Mouse (Mus musculus) forebrain, embryonic 12.5 days (tissue): ENCODE measurements around the gene Smarca4. TPM values are rescaled to one million over a fixed set of nuclear protein-coding genes. Genes with fewer than 3 reads are reported as not detected.

ENCODE experiments used
- ATAC-seq: fragments of 200-750 bp; cut with Nextera tagmentation; 2 replicates; pipeline ENCODE4 v1.8.0; 2017; ENCODE audit warnings: moderate TSS enrichment; ENCODE audit not compliant: low FRiP score
- H3K27ac ChIP-seq: fragments of 300-500 bp; sonication (generic); 2 replicates; pipeline ENCODE4 v1.5.1; 2016; ENCODE audit warnings: mild to moderate bottlenecking
- H3K27me3 ChIP-seq: fragments of 300-500 bp; sonication (generic); 2 replicates; pipeline ENCODE4 v1.6.1; 2016; ENCODE audit warnings: mild to moderate bottlenecking
- H3K36me3 ChIP-seq: fragments of 300-500 bp; sonication (generic); replicated peaks from 2 replicates; pipeline ENCODE4 v1.6.1; 2016; ENCODE audit warnings: mild to moderate bottlenecking
- H3K4me1 ChIP-seq: fragments of 300-500 bp; sonication (generic); 2 replicates; pipeline ENCODE4 v1.6.1; 2016
- H3K4me2 ChIP-seq: fragments of 300-500 bp; sonication (generic); 2 replicates; pipeline ENCODE4 v1.6.1; 2016; ENCODE audit warnings: mild to moderate bottlenecking, moderate library complexity
- H3K4me3 ChIP-seq: fragments of 300-500 bp; sonication (generic); replicated peaks from 2 replicates; pipeline ENCODE4 v1.5.1; 2016; ENCODE audit warnings: mild to moderate bottlenecking
- H3K9ac ChIP-seq: fragments of 300-500 bp; sonication (generic); 2 replicates; pipeline ENCODE4 v1.6.1; 2016; ENCODE audit warnings: mild to moderate bottlenecking
- H3K9me3 ChIP-seq: fragments of 300-500 bp; sonication (generic); 2 replicates; pipeline ENCODE4 v1.6.1; 2016
- WGBS: fragments of 180-500 bp; shearing (Covaris S2); methylation state at CpG from one replicate; pipeline ENCODE4 v1.1.7; 2016; 5-methylcytosine and 5-hydroxymethylcytosine counted together
- polyA plus RNA-seq: library from polyadenylated mRNA; unstranded; fragments of >200 nt; fragmentation: Nextera tagmentation; extraction: Ambion mirVana; gene quantifications from 2 replicates; pipeline ENCODE4 v1.2.1, GENCODE M21; 2016

Smarca4 gene
- polyA plus RNA-seq, 1 experiment from 2014 or later: 184 TPM

DNA sequence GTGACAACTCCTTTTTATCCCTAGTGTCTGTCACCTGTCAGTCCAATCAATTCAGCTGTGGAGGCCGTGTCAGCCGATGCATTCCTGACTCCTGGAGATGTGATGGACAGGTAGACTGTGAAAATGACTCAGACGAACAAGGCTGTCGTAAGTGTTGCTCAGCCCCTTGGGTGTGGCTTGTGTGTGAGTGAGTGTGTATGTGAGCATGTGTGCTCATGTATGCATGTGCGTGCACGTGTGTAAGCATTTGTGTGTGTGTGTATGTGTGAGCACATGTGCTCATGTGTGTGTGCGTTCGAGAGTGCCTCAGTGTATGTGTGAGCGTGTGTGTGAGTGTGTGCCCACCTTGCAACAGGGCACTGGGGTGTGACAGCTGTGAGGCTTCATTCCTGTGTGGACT is 116.3 kb downstream of the Smarca4 start:
- H3K4me2 ChIP-seq: no peak overlapping the region
- 91% methylated on average over 9 of the region's 9 CpGs for WGBS
- H3K27ac ChIP-seq: no peak overlapping the region
- H3K9ac ChIP-seq: no peak overlapping the region
- H3K4me3 ChIP-seq: no peak overlapping the region
- no peaks in the 10 kb centered on the region for H3K4me1 ChIP-seq
- H3K27me3 ChIP-seq: no peaks in the 10 kb centered on the region
- no peak for ATAC-seq
- H3K9me3 ChIP-seq: no peaks in the 10 kb centered on the region
- peaks cover 91% of the 10 kb centered on the region for H3K36me3 ChIP-seq

DNA sequence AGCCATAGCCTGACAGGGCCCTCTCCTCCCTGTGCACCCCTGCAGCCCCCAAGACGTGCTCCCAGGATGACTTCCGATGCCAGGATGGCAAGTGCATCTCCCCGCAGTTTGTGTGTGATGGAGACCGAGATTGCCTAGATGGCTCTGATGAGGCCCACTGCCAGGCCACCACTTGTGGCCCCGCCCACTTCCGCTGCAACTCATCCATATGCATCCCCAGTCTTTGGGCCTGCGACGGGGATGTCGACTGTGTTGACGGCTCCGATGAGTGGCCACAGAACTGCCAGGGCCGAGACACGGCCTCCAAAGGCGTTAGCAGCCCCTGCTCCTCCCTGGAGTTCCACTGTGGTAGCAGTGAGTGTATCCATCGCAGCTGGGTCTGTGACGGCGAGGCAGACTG is 117.5 kb downstream of the Smarca4 start:
- H3K27ac ChIP-seq: no peak overlapping the region
- H3K4me1 ChIP-seq: no peaks in the 10 kb centered on the region
- H3K4me3 ChIP-seq: no peak overlapping the region
- no peak for ATAC-seq
- H3K9me3 ChIP-seq: no peaks in the 10 kb centered on the region
- H3K4me2 ChIP-seq: no peak overlapping the region
- no peak overlapping the region for H3K9ac ChIP-seq
- no peaks in the 10 kb centered on the region for H3K27me3 ChIP-seq
- H3K36me3 ChIP-seq: peaks cover 91% of the 10 kb centered on the region
- 88% methylated on average over 17 of the region's 17 CpGs for WGBS

DNA sequence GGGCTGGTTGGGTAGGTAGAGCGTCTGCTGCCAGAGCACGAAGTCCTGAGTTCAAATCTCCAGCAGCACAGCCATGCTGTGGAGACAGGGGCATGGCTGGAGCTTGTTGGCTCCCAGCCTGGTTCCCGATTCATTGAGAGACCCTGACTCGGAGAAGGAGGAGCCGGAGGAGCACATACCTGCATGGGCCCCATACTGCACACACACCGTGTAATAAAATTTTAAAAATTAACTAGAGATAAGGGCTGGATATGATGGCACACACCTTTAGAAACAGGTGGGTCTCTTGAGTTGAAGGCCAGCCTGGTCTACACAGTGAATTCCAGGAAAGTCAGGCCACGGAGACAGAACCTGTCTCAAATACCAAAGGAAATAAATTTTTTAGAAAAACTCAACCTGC is 118.0 kb downstream of the Smarca4 start:
- Histone ChIP-seq H3K27ac (no peak overlapping the region), H3K4me3 (no peak overlapping the region), H3K9me3 (no peaks in the 10 kb centered on the region), H3K36me3 (peaks cover 92% of the 10 kb centered on the region), H3K9ac (no peak overlapping the region), H3K4me1 (no peaks in the 10 kb centered on the region), H3K4me2 (no peak overlapping the region), H3K27me3 (no peaks in the 10 kb centered on the region)
- ATAC-seq: no peak
- 96% methylated on average over 7 of the region's 7 CpGs for WGBS

DNA sequence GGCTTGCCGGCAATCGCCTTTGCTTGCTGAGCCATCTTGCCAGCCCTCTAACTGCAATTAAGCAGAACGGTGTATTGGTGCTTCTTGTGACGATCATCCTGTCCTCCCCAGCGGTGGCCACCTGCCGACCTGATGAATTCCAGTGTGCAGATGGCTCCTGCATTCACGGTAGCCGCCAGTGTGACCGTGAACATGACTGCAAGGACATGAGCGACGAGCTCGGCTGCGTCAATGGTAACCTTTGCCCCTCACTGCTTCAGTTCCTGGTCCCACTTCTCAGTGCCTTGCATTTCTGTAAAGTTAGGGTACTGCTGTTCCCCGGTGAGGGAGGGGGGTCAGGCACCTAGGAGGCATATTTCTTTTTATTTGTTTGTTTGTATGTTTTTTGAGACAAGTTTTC is 119.2 kb downstream of the Smarca4 start:
- no peaks in the 10 kb centered on the region for H3K9me3 ChIP-seq
- no peaks in the 10 kb centered on the region for H3K27me3 ChIP-seq
- H3K4me2 ChIP-seq: no peak overlapping the region
- 90% methylated on average over 14 of the region's 14 CpGs for WGBS
- H3K27ac ChIP-seq: no peak overlapping the region
- ATAC-seq: no peak
- no peak overlapping the region for H3K9ac ChIP-seq
- H3K36me3 ChIP-seq: peaks cover 93% of the 10 kb centered on the region
- H3K4me3 ChIP-seq: no peak overlapping the region
- H3K4me1 ChIP-seq: no peaks in the 10 kb centered on the region

DNA sequence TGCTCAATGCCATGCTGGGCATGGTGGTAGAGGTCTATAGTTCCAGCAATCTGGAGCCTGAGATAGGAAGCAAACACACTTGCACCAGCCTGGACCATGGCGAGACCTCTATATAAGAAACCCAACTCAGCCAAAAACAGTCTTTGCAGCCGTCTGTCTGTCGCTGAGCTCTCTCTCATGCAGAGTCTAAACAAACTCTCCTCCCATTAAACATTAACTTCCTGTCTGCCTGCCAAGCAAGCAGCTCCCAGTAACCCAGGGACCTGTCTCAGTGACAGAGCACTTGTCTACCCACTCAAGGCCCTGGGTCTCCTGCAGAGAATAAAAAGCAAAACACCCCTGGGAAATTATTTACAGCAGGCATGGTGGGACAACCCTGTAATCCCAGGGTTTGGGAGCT is 120.6 kb downstream of the Smarca4 start:
- Histone ChIP-seq H3K27me3 (no peaks in the 10 kb centered on the region), H3K4me1 (no peaks in the 10 kb centered on the region), H3K36me3 (peaks cover 96% of the 10 kb centered on the region), H3K9ac (no peak overlapping the region), H3K27ac (no peak overlapping the region), H3K9me3 (no peaks in the 10 kb centered on the region), H3K4me3 (no peak overlapping the region), H3K4me2 (no peak overlapping the region)
- no peak for ATAC-seq
- WGBS: 84% methylated on average over 3 of the region's 3 CpGs

DNA sequence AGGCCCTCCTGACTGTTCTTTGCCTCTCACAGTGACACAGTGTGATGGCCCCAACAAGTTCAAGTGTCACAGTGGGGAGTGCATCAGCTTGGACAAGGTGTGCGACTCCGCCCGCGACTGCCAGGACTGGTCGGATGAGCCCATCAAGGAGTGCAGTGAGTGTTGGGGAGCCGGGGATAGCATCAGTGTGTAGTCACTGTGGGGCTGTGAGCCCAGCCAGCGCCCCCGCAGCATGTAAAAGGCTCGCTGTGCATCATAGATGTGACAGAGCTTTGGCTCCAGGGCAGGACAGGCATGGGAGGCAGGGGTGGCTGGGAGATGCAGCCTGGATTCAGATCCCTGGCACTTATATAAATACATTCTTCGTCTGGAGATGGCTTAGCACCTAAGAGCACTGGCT is 121.2 kb downstream of the Smarca4 start:
- WGBS: 91% methylated on average over 10 of the region's 10 CpGs
- ATAC-seq: no peak
- Histone ChIP-seq H3K9ac (no peak overlapping the region), H3K4me1 (no peaks in the 10 kb centered on the region), H3K27me3 (no peaks in the 10 kb centered on the region), H3K9me3 (no peaks in the 10 kb centered on the region), H3K4me2 (no peak overlapping the region), H3K36me3 (peaks cover 96% of the 10 kb centered on the region), H3K27ac (no peak overlapping the region), H3K4me3 (no peak overlapping the region)

DNA sequence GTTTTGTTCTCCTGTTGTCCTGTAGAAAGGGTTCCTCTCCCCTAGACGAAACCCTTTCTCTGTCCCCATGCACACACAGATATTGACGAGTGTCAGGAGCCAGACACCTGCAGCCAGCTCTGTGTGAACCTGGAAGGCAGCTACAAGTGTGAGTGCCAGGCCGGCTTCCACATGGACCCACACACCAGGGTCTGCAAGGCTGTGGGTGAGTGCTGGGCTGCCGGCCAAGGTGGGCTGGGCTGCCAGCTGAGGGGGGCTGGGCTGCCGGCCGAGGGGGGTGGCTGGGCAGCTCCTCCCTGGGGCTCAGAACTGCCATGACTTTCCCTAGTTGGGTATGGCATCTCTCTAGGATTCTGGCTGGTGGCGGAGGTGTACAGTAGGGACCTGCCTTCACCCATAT is 122.8 kb downstream of the Smarca4 start:
- Histone ChIP-seq H3K27ac (no peak overlapping the region), H3K9ac (no peak overlapping the region), H3K4me2 (no peak overlapping the region), H3K9me3 (no peaks in the 10 kb centered on the region), H3K36me3 (peaks cover 92% of the 10 kb centered on the region), H3K27me3 (no peaks in the 10 kb centered on the region), H3K4me3 (no peak overlapping the region), H3K4me1 (no peaks in the 10 kb centered on the region)
- ATAC-seq: no peak
- WGBS: 90% methylated on average over 7 of the region's 7 CpGs

DNA sequence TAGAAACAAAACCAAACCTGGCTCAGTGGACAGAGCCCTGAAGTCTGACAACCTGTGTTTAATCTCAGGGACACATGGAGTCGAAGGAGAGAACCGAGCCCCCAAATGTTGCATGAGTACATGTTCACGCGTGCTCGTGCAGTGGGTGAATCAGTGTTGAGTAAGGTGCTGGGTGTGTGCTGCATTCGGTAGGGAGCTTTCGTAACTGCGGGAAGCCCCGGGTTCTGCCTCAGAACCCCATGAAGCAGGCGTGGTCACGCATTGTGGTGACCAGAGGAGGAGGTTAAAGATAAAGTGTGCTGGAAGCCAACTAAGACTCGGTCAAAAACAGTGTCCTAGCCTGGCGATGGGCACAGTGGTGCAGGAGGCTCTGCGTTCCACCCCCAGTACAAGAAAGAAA is 124.5 kb downstream of the Smarca4 start:
- H3K36me3 ChIP-seq: peaks cover 92% of the 10 kb centered on the region
- ATAC-seq: no peak

DNA sequence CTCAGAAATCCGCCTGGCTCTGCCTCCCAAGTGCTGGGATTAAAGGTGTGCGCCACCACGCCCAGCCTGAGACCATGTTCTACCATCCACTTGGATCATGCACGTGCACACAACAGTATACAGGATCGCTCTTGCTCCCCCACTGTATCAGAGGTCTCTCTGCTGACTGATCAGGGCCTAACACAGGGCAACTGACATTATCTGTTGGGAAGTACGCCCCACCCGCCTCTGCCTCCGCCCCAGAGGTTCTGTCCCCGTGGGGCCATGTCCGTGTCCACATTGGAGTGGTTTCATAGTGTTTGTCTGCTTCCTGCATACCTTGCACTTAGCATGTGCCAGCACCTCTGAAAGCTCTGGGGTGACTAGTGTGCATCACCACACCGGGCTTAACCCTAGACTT is 125.5 kb downstream of the Smarca4 start:
- Histone ChIP-seq H3K9ac (no peak overlapping the region), H3K9me3 (no peaks in the 10 kb centered on the region), H3K4me1 (no peaks in the 10 kb centered on the region), H3K27ac (no peak overlapping the region), H3K36me3 (peaks cover 93% of the 10 kb centered on the region), H3K4me3 (no peak overlapping the region), H3K4me2 (no peak overlapping the region), H3K27me3 (no peaks in the 10 kb centered on the region)
- 97% methylated on average over 11 of the region's 11 CpGs for WGBS
- no peak for ATAC-seq

More for the DNA sequence above, 124.5 kb downstream of the Smarca4 start:
- no peaks in the 10 kb centered on the region for H3K9me3 ChIP-seq
- H3K4me3 ChIP-seq: no peak overlapping the region
- WGBS: 96% methylated on average over 14 of the region's 14 CpGs
- no peak overlapping the region for H3K9ac ChIP-seq
- no peak overlapping the region for H3K27ac ChIP-seq
- no peaks in the 10 kb centered on the region for H3K27me3 ChIP-seq
- no peaks in the 10 kb centered on the region for H3K4me1 ChIP-seq
- H3K4me2 ChIP-seq: no peak overlapping the region

DNA sequence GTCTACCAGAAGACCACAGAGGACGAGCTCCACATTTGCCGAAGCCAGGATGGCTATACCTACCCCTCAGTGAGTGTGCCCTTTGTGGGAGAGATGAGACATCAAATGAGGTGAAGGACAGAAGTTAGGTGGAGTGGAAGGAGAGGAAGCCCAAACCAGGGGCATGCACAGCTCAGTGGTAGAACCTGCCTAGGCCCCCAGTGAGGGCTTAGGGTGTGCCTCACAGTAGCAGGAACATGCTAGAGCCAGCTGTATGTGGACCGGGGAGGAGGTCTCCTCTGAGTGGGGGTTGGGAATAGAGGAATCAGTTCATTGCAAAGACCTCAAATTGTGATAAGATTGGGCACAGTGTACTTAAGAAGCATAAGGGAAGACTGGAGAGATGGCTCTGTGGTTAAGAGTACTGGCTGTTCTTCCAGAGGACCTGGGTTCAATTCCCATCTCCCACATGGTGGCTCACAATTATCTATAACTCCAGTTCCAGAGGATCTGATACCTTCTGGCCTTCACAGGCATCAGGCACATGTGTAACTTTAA is 131.3 kb downstream of the Smarca4 start:
- Histone ChIP-seq H3K9me3 (no peaks in the 10 kb centered on the region), H3K4me1 (no peaks in the 10 kb centered on the region), H3K36me3 (peaks cover 79% of the 10 kb centered on the region), H3K27ac (no peak overlapping the region), H3K27me3 (no peaks in the 10 kb centered on the region), H3K4me3 (no peak overlapping the region), H3K9ac (no peak overlapping the region), H3K4me2 (no peak overlapping the region)
- WGBS: 90% methylated on average over 3 of the region's 3 CpGs
- ATAC-seq: no peak

DNA sequence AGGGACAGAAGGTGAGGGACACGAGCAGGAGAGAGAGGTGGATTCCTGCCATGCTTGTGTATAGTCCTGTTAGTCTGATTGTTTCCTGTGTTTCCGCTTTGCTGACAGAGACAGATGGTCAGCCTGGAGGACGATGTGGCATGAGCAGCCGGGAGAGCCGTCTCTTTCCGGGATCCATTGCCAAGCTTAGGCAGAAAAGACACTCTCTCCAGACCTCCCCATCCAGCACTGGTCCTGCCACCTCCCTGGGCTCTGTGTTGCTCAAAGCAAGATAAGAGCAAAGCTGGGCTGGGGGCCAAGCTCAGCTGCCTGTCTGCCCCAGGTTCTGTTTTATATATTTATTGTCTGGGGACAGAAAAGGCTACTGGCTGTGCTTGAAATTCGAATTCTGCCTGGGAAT is 132.1 kb downstream of the Smarca4 start:
- WGBS: 81% methylated on average over 7 of the region's 7 CpGs
- Histone ChIP-seq H3K36me3 (peaks cover 72% of the 10 kb centered on the region), H3K4me2 (no peak overlapping the region), H3K27ac (peak overlapping the region; percentile 20; the same call in 1 of the 2 replicates), H3K9ac (no peak overlapping the region), H3K4me1 (no peaks in the 10 kb centered on the region), H3K4me3 (no peak overlapping the region), H3K9me3 (no peaks in the 10 kb centered on the region), H3K27me3 (no peaks in the 10 kb centered on the region)
- ATAC-seq: no peak

DNA sequence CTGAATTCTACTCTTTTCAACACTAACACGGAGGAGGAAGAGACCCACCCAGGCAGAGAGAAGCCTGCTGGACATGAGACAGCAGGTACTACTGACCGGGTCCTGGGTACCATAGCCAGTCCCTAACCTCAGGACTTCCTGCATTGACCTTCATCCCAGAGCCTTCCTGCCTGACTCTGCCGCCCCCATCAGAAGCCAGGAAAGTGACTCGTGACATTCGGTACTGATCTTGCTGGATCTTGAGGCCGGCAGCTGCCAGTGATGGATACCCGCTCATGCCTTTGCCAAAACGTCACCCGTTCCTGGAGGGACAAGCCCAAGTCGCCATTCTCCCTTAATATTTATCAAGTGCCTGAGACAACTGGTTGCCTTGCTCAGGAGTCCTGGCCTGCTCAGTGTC is 132.5 kb downstream of the Smarca4 start:
- Histone ChIP-seq H3K27me3 (no peaks in the 10 kb centered on the region), H3K36me3 (peaks cover 71% of the 10 kb centered on the region), H3K4me2 (no peak overlapping the region), H3K9ac (no peak overlapping the region), H3K9me3 (no peaks in the 10 kb centered on the region), H3K4me3 (no peak overlapping the region), H3K4me1 (no peaks in the 10 kb centered on the region), H3K27ac (no peak overlapping the region)
- ATAC-seq: no peak
- 89% methylated on average over 10 of the region's 10 CpGs for WGBS

DNA sequence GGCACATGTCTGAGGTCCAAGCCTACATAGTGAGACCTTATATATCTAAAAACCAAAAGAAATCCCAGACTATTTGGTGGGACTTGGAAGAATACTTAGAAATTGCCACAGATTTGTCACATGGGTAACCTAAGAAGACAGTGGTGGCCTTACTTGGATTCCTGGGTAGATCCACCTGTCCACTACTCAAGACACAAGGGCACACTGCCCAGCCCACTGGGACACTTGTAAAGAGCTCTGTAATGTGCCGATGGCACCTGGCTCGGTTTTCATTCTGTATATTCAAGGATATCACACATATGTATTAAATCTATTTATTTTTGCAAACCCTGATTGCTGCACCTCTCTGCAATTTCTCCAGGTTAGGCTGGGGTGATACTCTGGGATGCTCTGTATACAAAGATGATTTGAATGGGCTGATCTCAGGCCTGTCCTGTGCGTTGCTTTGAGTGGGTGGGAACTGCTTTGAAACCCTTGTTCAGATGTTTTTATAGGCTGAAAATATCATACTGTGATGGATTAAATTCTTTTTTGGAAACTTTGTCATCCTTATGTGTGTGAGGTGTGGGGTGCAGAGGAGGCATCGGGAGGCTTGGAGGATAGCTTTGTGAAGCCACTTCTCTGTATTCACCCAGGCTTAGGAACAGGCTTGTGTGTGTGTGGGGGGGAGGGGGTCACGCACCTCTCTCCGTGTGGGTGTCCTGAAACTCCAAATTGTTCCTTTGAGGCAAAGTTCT is 133.6 kb downstream of the Smarca4 start:
- 90% methylated on average over 6 of the region's 6 CpGs for WGBS
- Histone ChIP-seq H3K36me3 (peaks cover 66% of the 10 kb centered on the region), H3K4me1 (no peaks in the 10 kb centered on the region), H3K4me3 (no peak overlapping the region), H3K27me3 (no peaks in the 10 kb centered on the region), H3K9me3 (no peaks in the 10 kb centered on the region), H3K27ac (no peak overlapping the region), H3K9ac (no peak overlapping the region), H3K4me2 (no peak overlapping the region)
- no peak for ATAC-seq
